Mouse (Mus musculus) neural tube, embryonic 15.5 days (tissue): ENCODE measurements around the gene Rbm28. TPM values are rescaled to one million over a fixed set of nuclear protein-coding genes. Genes with fewer than 3 reads are reported as not detected.

ENCODE experiments used
- ATAC-seq: fragments of 200-750 bp; cut with Nextera tagmentation; 2 replicates; pipeline ENCODE4 v1.8.0; 2017; ENCODE audit warnings: mild to moderate bottlenecking, moderate TSS enrichment, moderate library complexity; ENCODE audit not compliant: low FRiP score
- H3K27ac ChIP-seq: fragments of 300-500 bp; sonication (generic); replicated peaks from 2 replicates; pipeline ENCODE4 v1.5.1; 2015; ENCODE audit warnings: mild to moderate bottlenecking, inconsistent platforms
- H3K27me3 ChIP-seq: fragments of 300-500 bp; sonication (generic); replicated peaks from 2 replicates; pipeline ENCODE4 v1.6.1; 2015; ENCODE audit warnings: inconsistent platforms
- H3K36me3 ChIP-seq: fragments of 300-500 bp; sonication (generic); 2 replicates; pipeline ENCODE4 v1.6.1; 2015; ENCODE audit warnings: inconsistent platforms
- H3K4me1 ChIP-seq: fragments of 300-500 bp; sonication (generic); 2 replicates; pipeline ENCODE4 v1.6.1; 2015; ENCODE audit warnings: inconsistent platforms
- H3K4me2 ChIP-seq: fragments of 300-500 bp; sonication (generic); 2 replicates; pipeline ENCODE4 v1.6.1; 2015; ENCODE audit warnings: inconsistent platforms, mild to moderate bottlenecking, moderate library complexity
- H3K4me3 ChIP-seq: fragments of 300-500 bp; sonication (generic); replicated peaks from 2 replicates; pipeline ENCODE4 v1.5.1; 2015; ENCODE audit warnings: mild to moderate bottlenecking, inconsistent platforms
- H3K9ac ChIP-seq: fragments of 300-500 bp; sonication (generic); replicated peaks from 2 replicates; pipeline ENCODE4 v1.6.1; 2015; ENCODE audit warnings: mild to moderate bottlenecking, inconsistent platforms
- H3K9me3 ChIP-seq: fragments of 300-500 bp; sonication (generic); replicated peaks from 2 replicates; pipeline ENCODE4 v1.6.1; 2016; ENCODE audit warnings: inconsistent platforms
- WGBS: fragments of 180-500 bp; shearing (Covaris S2); methylation state at CpG from one replicate; pipeline ENCODE4 v1.1.7; 2015; ENCODE audit warnings: mixed read lengths; 5-methylcytosine and 5-hydroxymethylcytosine counted together
- polyA plus RNA-seq: library from polyadenylated mRNA; unstranded; fragments of >200 nt; fragmentation: Nextera tagmentation; extraction: Ambion mirVana; gene quantifications from 2 replicates; pipeline ENCODE4 v1.2.1, GENCODE M21; 2015

The Rbm28 gene
- polyA plus RNA-seq, 1 experiment from 2014 or later = 38.2 TPM

GRCm38 (mm10) chr6:29187936-29188335, 23.1 kb upstream of the Rbm28 start:
- H3K4me1 ChIP-seq = no peaks in the 10 kb centered on the region
- WGBS = 62% methylated on average over 1 of the region's 1 CpGs

GRCm38 (mm10) chr6:29179843-29180242, 15.0 kb upstream of the Rbm28 start:
- peak overlapping the region; percentile 73; the same call in 1 of the 2 replicates for H3K9ac ChIP-seq
- H3K4me2 ChIP-seq = peak overlapping the region; percentile 73
- H3K27me3 ChIP-seq = peaks cover 17% of the 10 kb centered on the region

More at GRCm38 (mm10) chr6:29187936-29188335, 23.1 kb upstream of the Rbm28 start:
- H3K9ac ChIP-seq = no peak overlapping the region
- H3K9me3 ChIP-seq = no peaks in the 10 kb centered on the region
- H3K27me3 ChIP-seq = no peaks in the 10 kb centered on the region
- no peak overlapping the region for H3K4me2 ChIP-seq
- no peaks in the 10 kb centered on the region for H3K36me3 ChIP-seq
- no peak for ATAC-seq
- no peak overlapping the region for H3K4me3 ChIP-seq
- no peak overlapping the region for H3K27ac ChIP-seq

GRCm38 (mm10) chr6:29178888-29179658, 14.3 kb upstream of the Rbm28 start, which contains the start of gene Prrt4:
Gene Prrt4, minus strand, starts transcription at chr6:29179584.
- Histone ChIP-seq H3K36me3 (peaks cover 10% of the 10 kb centered on the region), H3K9ac (peak within 1 kb of the TSS; percentile 73)
- under 1% methylated on average over 76 of the region's 79 CpGs for WGBS

More at GRCm38 (mm10) chr6:29179843-29180242, 15.0 kb upstream of the Rbm28 start:
- no peaks in the 10 kb centered on the region for H3K9me3 ChIP-seq
- peak overlapping the region; percentile 93 for H3K27ac ChIP-seq
- WGBS = 55% methylated on average over 8 of the region's 8 CpGs
- peaks cover 16% of the 10 kb centered on the region for H3K4me1 ChIP-seq
- H3K36me3 ChIP-seq = peaks cover 7% of the 10 kb centered on the region; the same call in 1 of the 2 replicates
- no peak for ATAC-seq
- H3K4me3 ChIP-seq = peak overlapping the region; percentile 59

GRCm38 (mm10) chr6:29177901-29178879, 13.4 kb upstream of the Rbm28 start:
- peak; percentile 79 for ATAC-seq
- Histone ChIP-seq H3K4me1 (peaks cover 16% of the 10 kb centered on the region), H3K9ac (peak overlapping the region; percentile 73), H3K36me3 (peaks cover 12% of the 10 kb centered on the region), H3K4me2 (peak overlapping the region; percentile 73), H3K4me3 (peak overlapping the region; percentile 59), H3K9me3 (no peaks in the 10 kb centered on the region), H3K27me3 (peaks cover 31% of the 10 kb centered on the region), H3K27ac (peak overlapping the region; percentile 93)
- WGBS = 18% methylated on average over 16 of the region's 17 CpGs

More at GRCm38 (mm10) chr6:29178888-29179658, 14.3 kb upstream of the Rbm28 start, which contains the start of gene Prrt4:
- ATAC-seq = peak; percentile 86
- peak within 1 kb of the TSS; percentile 73 for H3K4me2 ChIP-seq
- H3K4me1 ChIP-seq = peaks cover 16% of the 10 kb centered on the region
- peak within 1 kb of the TSS; percentile 93 for H3K27ac ChIP-seq
- no peaks in the 10 kb centered on the region for H3K9me3 ChIP-seq
- H3K4me3 ChIP-seq = peak within 1 kb of the TSS; percentile 59
- H3K27me3 ChIP-seq = peaks cover 23% of the 10 kb centered on the region

- Histone ChIP-seq H3K4me2 (no peak overlapping the region), H3K36me3 (peaks cover 12% of the 10 kb centered on the region), H3K27ac (no peak overlapping the region), H3K27me3 (peaks cover 52% of the 10 kb centered on the region), H3K4me1 (peaks cover 33% of the 10 kb centered on the region), H3K9ac (no peak overlapping the region), H3K9me3 (no peaks in the 10 kb centered on the region), H3K4me3 (no peak overlapping the region)
- no peak for ATAC-seq
- 80% methylated on average over 3 of the region's 3 CpGs for WGBS
Measured at GRCm38 (mm10) chr6:29175113-29175512, 10.3 kb upstream of the Rbm28 start.

GRCm38 (mm10) chr6:29174368-29174767, 9.6 kb upstream of the Rbm28 start:
- H3K27me3 ChIP-seq = peaks cover 58% of the 10 kb centered on the region
- no peak overlapping the region for H3K9ac ChIP-seq
- no peak overlapping the region for H3K27ac ChIP-seq
- H3K4me3 ChIP-seq = no peak overlapping the region
- peaks cover 12% of the 10 kb centered on the region for H3K36me3 ChIP-seq
- peaks cover 40% of the 10 kb centered on the region for H3K4me1 ChIP-seq
- H3K9me3 ChIP-seq = no peaks in the 10 kb centered on the region
- H3K4me2 ChIP-seq = no peak overlapping the region
- WGBS = 18% methylated on average over 7 of the region's 7 CpGs
- no peak for ATAC-seq

- Histone ChIP-seq H3K27ac (no peak overlapping the region), H3K9ac (peak overlapping the region; percentile 60), H3K36me3 (peaks cover 8% of the 10 kb centered on the region), H3K4me2 (peak overlapping the region; percentile 91), H3K27me3 (peaks cover 67% of the 10 kb centered on the region), H3K4me3 (peak overlapping the region; percentile 46), H3K9me3 (no peaks in the 10 kb centered on the region), H3K4me1 (peaks cover 39% of the 10 kb centered on the region)
- WGBS = 2% methylated on average over 40 of the region's 40 CpGs
- peak; percentile 46; the same call in 1 of the 2 replicates for ATAC-seq
Measured at GRCm38 (mm10) chr6:29170952-29171388, 6.2 kb upstream of the Rbm28 start.

GRCm38 (mm10) chr6:29170063-29170921, 5.5 kb upstream of the Rbm28 start:
- peak overlapping the region; percentile 91 for H3K4me2 ChIP-seq
- peak; percentile 35 for ATAC-seq
- no peaks in the 10 kb centered on the region for H3K9me3 ChIP-seq
- H3K36me3 ChIP-seq = peaks cover 5% of the 10 kb centered on the region
- peaks cover 64% of the 10 kb centered on the region for H3K27me3 ChIP-seq
- H3K9ac ChIP-seq = peak overlapping the region; percentile 60
- H3K4me1 ChIP-seq = peaks cover 39% of the 10 kb centered on the region
- no peak overlapping the region for H3K27ac ChIP-seq
- WGBS = 1% methylated on average over 63 of the region's 63 CpGs
- peak overlapping the region; percentile 46 for H3K4me3 ChIP-seq

- H3K27me3 ChIP-seq = peaks cover 62% of the 10 kb centered on the region
- ATAC-seq = no peak
- peak overlapping the region; percentile 46 for H3K4me3 ChIP-seq
- peak overlapping the region; percentile 91 for H3K4me2 ChIP-seq
- H3K9me3 ChIP-seq = no peaks in the 10 kb centered on the region
- peaks cover 5% of the 10 kb centered on the region; the same call in 1 of the 2 replicates for H3K36me3 ChIP-seq
- WGBS = 7% methylated on average over 12 of the region's 12 CpGs
- peak overlapping the region; percentile 60; the same call in 1 of the 2 replicates for H3K9ac ChIP-seq
- no peak overlapping the region for H3K27ac ChIP-seq
- H3K4me1 ChIP-seq = peaks cover 41% of the 10 kb centered on the region
Measured at GRCm38 (mm10) chr6:29169675-29170062, 4.9 kb upstream of the Rbm28 start.

GRCm38 (mm10) chr6:29168871-29169270, 4.1 kb upstream of the Rbm28 start:
- Histone ChIP-seq H3K27ac (no peak overlapping the region), H3K4me3 (no peak overlapping the region), H3K4me1 (peaks cover 44% of the 10 kb centered on the region), H3K36me3 (peaks cover under 1% of the 10 kb centered on the region; the same call in 1 of the 2 replicates), H3K9me3 (no peaks in the 10 kb centered on the region), H3K4me2 (no peak overlapping the region), H3K27me3 (peaks cover 54% of the 10 kb centered on the region), H3K9ac (no peak overlapping the region)
- 59% methylated on average over 2 of the region's 2 CpGs for WGBS
- no peak for ATAC-seq
